Mouse (Mus musculus) adipocyte (in vitro differentiated cells): Measurements from ENCODE around the gene Gm20869.
"Not testable (repeated sequence)": the region's sequence is repeated elsewhere in the genome, so short reads cannot be mapped to it uniquely, and the experiment has no call there.

Experiments
- DNase-seq: peaks from one replicate; pipeline ENCODE4 v3.0.0-alpha.2; 2016; ENCODE audit warnings: low spot score

Gm20869 gene

DNA sequence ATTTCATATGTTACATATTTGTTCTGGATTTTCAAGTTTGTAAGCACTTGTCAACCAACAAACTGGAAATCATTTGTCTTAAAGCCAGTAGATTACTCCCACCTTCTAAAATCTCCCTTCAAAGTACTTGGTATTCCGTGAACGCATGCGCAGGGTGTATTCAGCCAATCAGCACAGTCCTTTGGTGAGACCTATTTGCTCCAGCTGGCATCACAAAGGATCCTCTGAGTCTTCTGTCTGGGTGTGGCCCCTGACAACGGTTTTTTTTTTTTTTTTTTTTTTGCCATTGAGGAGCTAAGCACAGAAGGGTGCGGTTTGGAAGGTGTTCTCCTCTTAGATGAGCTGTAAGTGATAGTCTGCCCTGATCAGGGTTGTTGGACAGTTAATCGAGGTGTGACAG is at the start of gene Gm20869:
Gene Gm20869, plus strand, starts transcription at position 301 of the 400 bp plus-strand sequence.
- not testable (repeated sequence) for DNase-seq
